Mouse (Mus musculus) liver, adult (tissue): ENCODE results near the gene Acer2.
A peak's percentile ranks its signal among the peaks of the same experiment; 100 is the strongest.

Source experiments
- GATA4 ChIP-seq: IDR thresholded peaks from 2 replicates; pipeline ENCODE4 v1.6.1; 2014; ENCODE audit warnings: mild to moderate bottlenecking, low read length; ENCODE audit not compliant: insufficient replicate concordance

Gene Acer2

DNA sequence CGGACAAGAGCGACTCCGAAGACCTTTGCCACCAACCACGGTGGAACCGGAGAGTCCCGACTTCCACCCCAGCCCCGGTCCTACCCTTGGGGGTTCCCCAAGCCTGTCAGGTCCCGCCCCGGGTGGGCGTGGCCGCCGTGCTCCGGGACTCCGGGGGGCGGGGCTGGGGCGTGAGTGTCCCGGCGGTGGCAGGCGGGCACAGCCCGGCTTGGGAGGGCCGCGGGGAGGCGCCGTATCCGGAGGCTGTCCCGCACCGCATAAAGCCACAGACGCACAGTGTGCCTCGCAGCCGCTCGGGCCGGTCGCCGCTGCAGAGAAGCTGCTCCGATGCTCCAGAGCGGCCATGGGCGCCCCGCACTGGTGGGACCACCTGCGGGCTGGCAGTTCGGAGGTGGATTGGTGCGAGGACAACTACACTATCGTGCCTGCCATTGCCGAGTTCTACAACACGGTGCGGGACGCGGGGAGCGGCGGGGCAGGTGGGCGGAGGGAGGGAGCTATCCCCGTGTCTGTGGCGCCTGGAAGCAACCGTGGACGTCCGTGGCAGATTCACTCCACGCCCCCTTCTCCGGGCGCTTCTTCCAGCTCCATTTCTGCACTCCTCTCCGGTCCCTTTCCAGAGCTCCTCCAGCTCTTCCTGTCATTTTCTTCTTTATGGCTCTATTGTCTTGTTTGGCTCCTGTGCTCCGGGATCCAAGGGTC, at the start of gene Acer2:
Gene Acer2 (plus strand): TSS at position 251 of the 702 bp plus-strand sequence.
- TF ChIP-seq GATA4 = peak; percentile 54; the same call in 1 of the 2 replicates

DNA sequence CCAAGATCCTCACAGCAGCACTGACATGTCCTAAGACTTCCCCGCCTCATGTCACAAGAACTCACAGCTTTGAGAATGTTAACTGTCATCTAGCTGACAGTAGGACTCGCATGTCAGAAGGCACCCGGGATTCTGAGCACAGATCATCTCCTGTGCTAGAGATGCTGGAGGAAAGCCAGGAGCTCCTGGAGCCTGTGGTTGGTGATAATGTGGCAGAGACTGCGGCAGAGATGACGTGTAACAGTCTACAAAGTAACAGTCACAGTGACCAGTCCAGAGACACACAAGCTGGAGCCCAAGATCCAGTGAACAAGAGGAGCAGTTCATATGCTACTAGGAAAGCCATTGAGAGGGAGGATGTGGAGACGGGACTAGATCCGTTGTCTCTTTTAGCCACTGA, 49.1 kb upstream of the Acer2 start:
- no peak for TF ChIP-seq GATA4

DNA sequence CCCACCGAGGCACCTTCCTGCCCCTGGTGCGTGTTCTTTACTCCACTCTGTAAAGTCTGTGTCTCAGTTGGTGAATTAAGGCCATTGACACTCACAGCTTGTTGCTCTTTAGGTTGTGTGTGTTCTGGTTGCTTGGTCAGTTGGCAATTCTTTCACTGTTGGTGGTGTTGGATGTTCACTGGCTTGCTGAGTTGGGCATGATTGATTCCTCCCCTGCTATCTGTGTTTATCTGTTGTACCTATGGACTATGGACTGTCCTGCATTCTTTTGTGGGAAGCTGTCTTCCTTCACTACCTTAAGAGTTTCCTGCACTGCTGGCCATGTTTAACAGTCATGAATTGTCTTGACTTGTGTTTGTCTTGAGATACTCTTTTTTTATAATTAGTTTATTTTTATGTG, 42.3 kb upstream of the Acer2 start:
- no peak for TF ChIP-seq GATA4

DNA sequence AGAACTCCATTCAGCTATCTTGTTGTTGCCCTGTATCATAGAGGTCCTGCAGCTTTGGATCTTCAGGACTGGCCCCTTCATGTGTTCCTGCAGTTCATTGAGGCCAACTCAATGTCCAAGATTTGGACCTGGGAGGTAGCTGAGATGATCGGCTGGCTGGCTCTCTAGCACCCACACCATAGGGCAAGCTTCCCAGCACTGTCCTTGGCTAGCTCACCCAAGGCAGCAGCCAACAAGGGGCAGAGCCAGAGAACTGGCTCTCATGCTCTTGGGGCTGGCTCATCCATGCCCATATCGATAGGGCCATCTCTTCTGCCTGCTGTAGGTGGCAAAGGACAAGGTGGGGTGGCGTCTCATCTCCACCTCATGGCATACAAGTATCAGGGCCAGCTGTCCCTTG, 28.8 kb upstream of the Acer2 start:
- TF ChIP-seq GATA4 = peak; percentile 12; the same call in 1 of the 2 replicates

DNA sequence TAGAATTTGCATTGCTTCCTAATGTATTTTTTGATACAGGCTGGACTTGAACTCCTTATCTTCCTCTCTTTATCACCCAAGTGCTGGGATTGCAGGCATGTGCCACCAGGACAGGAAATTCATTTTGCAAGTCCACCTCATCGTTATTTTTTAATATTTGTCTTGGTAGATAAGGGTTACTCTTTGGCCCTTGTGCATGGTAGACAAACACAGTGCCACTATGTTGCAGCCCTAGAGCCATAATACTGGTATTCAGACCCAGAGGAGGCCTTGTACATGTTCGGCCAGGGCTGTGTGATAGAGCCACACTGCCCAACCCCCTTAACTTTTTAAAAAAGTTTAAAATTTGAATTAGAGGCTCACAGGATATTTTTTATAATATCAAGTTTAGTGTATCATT, 26.9 kb upstream of the Acer2 start:
- peak; percentile 92 for TF ChIP-seq GATA4

DNA sequence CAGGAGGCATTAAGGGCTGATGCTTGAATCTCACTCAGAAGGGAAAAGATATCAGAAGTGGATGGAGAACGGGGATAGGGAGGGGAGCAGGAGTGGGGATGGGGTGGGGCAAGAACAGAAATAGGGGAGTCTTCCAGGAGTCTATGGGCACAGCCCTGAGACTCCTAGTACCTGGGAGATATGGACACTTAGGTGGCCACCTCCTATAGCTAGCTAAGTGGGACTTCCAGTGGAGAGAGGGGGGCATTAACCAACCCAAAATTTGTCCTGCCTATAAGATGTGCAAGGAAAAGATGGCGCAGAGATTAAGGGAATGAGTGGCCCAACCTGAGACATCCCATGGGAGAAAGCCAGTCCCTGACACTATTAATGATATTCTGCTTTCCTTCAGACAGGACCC, 22.9 kb upstream of the Acer2 start:
- no peak for TF ChIP-seq GATA4

DNA sequence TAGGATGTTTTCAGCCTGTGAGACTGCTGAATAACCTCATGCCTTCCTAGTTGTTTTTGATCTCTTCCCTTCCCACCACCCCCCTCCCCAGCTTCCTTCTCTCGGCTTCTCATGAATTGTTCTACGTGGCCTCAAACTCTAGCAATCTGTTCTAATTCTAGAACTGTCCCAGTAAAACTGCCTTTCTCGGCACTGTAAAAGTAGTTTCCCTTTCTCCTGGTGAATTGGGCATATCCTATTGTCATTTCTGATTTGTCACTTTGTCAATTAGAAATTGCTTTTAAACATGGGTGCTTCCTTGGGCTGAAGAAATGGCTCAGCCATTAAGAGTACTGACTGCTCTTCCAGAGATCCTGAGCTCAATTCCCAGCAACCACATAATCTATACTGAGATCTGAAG, 22.2 kb upstream of the Acer2 start:
- TF ChIP-seq GATA4 = no peak

DNA sequence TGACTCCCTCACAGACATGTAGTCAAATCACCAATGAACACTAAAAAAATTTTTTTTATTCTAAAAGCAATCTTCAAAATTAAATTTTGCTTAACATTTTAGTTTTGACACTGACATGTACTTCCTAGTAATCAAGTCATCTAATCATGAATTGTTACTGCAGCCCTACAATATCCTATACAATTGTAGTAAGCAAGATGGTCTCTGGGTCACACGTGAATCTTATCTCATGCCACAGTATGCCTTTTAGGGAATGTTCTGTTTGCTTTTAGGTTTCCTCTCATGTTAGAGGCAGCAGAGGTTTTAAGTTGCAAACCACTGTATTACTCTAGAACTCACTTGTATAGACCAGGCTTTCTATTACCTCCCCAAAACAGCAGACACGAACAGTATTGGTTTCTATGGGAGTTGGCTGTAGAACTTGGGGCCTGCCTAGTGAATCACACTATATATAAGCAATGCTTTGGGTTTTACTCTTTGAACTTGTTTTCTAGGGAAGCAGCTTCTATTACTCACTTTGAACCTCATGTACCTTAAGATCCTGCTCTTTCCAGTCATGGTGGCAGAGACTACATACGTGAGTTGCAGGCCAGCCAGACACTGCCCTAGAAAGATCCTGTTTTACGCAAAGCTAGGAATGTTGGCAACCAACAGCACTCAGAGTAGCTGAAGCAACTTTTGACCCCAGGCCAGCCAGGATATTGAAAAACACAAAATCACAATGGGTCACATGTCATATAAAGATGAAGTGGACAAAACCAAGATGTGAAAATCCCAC, 21.2 kb upstream of the Acer2 start:
- TF ChIP-seq GATA4 = no peak

DNA sequence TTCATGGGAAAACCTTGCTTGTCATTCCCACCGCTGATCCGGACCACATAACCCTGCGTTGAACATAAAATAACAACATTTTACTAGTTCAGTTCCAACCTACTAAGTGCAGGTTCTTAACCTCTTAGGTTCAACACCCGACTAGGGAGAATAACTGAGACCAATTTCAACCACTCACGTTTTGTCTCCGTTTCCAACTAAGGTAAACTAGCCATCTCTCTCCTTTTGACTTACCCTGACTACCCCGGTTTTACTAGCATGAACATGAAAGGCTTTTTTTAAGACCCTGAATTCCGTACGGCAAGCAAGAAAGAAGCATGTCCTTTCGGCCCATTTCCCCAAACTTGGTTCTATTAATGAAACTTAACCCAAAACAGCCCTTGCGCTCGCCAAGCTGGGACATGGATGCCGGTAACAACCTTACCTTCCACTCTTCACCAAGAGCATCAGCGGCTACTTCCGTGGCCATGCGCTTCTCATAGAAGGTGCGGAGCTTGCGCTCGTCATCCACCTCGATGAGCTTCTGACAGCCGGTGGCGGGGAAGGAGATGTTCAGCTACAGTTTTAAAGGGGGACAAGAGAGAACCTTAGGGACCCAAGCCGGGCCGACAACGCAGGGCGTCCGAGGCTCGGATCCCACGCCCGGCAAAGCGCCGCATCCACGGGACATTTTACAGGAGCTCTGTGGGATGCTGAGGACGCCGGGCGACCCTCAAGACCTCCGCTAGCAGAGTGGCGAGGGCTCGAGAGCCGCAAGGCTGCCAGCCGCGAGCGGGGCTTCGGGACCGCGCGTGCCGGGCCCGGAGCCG, 17.7 kb upstream of the Acer2 start:
- TF ChIP-seq GATA4 = no peak

DNA sequence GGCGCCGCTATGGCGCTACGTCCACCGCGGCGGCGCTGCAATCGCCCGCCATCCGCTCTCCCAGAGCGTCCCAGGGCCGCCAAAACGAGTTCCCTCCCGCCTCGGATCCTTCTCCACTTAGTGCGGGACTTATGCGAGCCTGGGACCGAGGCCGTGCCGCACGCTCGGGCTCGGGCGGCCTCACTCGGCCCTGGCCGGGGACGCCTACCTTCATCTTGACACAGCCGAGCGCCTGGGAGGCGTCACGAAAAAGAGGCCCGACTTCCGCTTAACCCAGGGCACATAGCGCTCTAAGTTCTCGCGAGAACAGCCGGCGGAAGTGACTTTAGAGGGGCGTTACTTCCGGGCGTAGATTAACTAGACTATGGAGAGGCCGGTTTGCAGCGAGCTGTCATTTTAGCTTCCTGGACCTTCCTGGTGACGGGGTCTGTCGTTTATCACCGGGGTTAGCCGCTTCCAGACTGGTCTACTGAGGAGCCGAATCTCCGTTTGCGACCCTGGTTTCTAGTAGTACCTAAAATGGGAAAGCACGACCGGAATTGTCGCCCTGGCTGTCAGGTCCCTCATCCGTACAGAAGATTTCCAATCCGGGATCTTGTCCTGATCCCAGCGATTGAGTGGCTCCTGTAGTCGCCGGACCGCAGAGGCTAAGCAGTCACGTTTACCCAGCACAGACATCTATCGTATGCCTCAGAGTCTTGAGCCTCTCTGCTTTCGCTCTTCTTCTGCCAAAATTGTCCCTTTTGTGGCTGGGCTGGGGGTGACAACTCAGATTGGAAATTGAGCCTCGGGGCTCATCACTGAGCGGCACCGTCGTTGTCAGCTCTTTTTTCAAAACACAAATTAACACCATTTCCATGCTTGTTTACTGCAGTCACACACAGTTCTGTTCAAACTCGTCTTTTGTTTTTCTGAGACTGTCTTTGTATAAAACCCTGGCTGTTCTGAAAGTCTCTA, 16.8 kb upstream of the Acer2 start, which contains the start of gene Rps6:
Gene Rps6 (minus strand): TSS at position 300 of the 957 bp plus-strand sequence.
- TF ChIP-seq GATA4 = 0 out of 2 replicates have a peak, but pooled peaks have one; percentile 48

DNA sequence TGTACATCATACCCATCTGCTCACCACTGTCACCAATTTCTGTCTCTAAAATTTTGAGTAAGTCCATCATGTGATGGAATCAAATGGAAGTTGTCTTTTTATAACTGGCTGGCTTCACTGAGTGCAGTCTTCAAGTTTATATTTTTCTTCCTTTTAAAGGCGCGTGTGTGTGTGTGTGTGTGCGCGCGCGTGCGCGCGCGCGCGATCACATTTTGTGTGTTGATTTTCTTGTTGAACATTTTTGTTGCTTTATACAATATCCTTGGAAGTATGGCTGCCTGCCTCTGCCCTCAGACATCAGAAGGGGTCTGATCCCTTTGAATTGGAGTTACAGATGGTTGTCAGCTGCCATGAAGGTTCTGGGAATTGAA, 16.1 kb upstream of the Acer2 start:
- TF ChIP-seq GATA4 = no peak

DNA sequence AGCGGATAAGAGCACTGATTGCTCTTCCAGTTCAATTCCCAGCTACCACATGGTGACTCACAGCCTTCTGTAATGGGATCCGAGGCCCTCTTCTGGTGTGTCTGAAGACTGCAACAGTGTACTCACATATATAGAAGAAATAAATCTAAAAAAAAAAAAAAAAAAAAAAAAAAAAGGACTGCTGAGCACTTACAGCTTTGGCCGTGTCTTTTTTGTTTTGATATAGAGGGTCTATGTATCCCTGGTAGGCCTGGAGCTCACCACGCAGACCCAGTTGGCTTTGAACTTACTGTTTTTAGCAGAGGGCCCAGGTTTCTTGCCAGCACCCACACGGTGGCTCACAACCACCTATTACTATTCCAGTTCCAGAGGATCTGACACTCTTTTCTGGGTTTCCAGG, 10.1 kb upstream of the Acer2 start:
- TF ChIP-seq GATA4 = no peak

DNA sequence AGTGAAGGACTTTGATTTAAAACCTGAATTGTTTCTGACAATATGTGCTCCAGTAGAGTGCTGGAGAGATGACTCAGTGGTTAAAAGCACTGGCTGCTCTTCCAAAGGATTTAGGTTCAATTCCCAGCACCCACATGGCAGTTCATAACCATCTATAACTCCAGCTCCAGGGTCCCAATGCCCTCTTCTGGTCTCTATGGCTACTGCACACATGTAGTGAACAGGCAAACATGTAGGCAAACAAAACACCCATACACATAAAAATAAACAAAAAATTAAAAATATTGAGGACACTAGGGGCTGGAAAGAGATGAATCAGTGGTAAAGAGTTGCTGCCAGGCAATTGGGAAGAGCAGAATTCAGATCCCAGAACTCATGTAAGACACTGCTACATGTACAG, 2.2 kb upstream of the Acer2 start:
- TF ChIP-seq GATA4 = no peak

DNA sequence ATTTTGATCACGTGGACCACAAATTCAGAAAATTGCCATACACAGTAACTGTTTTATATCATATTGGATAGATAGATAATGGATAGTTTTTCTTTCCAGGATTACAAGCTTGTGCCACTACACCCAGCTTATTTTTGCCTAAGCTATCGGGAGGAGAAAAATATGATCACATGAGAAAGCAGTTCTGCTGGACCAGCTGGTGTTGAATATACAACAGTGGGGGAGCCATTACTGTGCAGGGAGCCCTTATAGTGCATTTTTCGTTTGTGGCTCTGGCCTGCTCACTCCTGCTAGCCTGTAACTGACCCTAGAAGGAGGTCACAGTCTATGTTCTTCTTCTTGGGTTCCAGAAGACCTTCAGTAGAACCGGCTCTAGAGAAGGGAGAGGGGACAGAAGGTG, 1.1 kb upstream of the Acer2 start:
- no peak for TF ChIP-seq GATA4
